Mouse (Mus musculus) cortical plate, adult 2 months (tissue): ENCODE measurements around the gene Tmem131.

ENCODE experiments used
- CTCF ChIP-seq: fragments of 200-500 bp; IDR thresholded peaks from 2 replicates; pipeline ENCODE4 v1.5.1; 2011; ENCODE audit warnings: mild to moderate bottlenecking, control low read depth, low read length; ENCODE audit not compliant: insufficient read depth; ENCODE audit errors: extremely low read depth
- POLR2A ChIP-seq: fragments of 200-500 bp; IDR thresholded peaks from 2 replicates; pipeline ENCODE4 v1.6.1; 2011; ENCODE audit warnings: mild to moderate bottlenecking, low read length, control low read depth; ENCODE audit not compliant: insufficient read depth; ENCODE audit errors: extremely low read depth

DNA sequence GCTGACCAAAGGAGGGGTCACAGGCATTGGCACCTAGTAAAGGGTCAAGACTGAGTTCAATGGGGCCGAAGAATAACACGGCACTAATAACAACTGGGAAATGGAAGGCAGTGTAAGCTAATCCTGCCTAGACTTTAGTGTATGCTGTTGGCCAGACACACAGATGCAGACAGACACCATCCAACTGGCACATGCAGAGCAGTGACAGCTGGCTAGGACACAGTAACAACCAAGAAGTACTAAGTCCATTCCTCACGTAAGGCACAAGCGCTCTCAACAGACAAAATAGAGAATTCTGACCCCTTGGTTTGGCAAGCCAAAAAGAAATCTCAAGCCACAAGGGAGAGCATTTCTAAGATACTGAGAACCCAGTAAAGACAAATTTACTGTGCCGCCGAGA lies 8.7 kb downstream of the Tmem131 start:
- TF ChIP-seq CTCF, result no peak
- TF ChIP-seq POLR2A, result no peak
